Mouse (Mus musculus) forebrain, embryonic 11.5 days (tissue): ENCODE data around the gene Tcf7l1. TPM values are rescaled to one million over a fixed set of nuclear protein-coding genes. Genes with fewer than 3 reads are reported as not detected.
A peak's percentile ranks its signal among the peaks of the same experiment; 100 is the strongest.

ENCODE experiments used
- ATAC-seq: fragments of 200-750 bp; cut with Nextera tagmentation; replicated peaks from 2 replicates; pipeline ENCODE4 v1.8.0; 2017; ENCODE audit warnings: moderate TSS enrichment; ENCODE audit not compliant: low FRiP score
- DNase-seq: peaks from one replicate; pipeline ENCODE4 v3.0.0-alpha.2; 2017; ENCODE audit warnings: low spot score
- H3K27ac ChIP-seq: fragments of 300-500 bp; sonication (generic); 2 replicates; pipeline ENCODE4 v1.5.1; 2014; ENCODE audit warnings: low read depth, low read length
- H3K27me3 ChIP-seq: fragments of 300-500 bp; sonication (generic); 2 replicates; pipeline ENCODE4 v1.6.1; 2014; ENCODE audit warnings: mild to moderate bottlenecking, low read length, mixed read lengths; ENCODE audit not compliant: control insufficient read depth, insufficient read depth
- H3K36me3 ChIP-seq: fragments of 300-500 bp; sonication (generic); 2 replicates; pipeline ENCODE4 v1.6.1; 2014; ENCODE audit warnings: mild to moderate bottlenecking, low read length, moderate library complexity, mixed read lengths; ENCODE audit not compliant: control insufficient read depth, insufficient read depth
- H3K4me1 ChIP-seq: fragments of 300-500 bp; sonication (generic); replicated peaks from 2 replicates; pipeline ENCODE4 v1.6.1; 2014; ENCODE audit warnings: low read length, mixed read lengths; ENCODE audit not compliant: control insufficient read depth, insufficient read depth
- H3K4me2 ChIP-seq: fragments of 300-500 bp; sonication (generic); 2 replicates; pipeline ENCODE4 v1.6.1; 2014; ENCODE audit warnings: low read depth, mild to moderate bottlenecking, low read length, moderate library complexity, mixed read lengths; ENCODE audit not compliant: severe bottlenecking
- H3K4me3 ChIP-seq: fragments of 300-500 bp; sonication (generic); 2 replicates; pipeline ENCODE4 v1.5.1; 2014; ENCODE audit warnings: low read depth, low read length
- H3K9ac ChIP-seq: fragments of 300-500 bp; sonication (generic); 2 replicates; pipeline ENCODE4 v1.6.1; 2014; ENCODE audit warnings: low read length
- H3K9me3 ChIP-seq: fragments of 300-500 bp; sonication (generic); 2 replicates; pipeline ENCODE4 v1.6.1; 2016; ENCODE audit warnings: low read length, mixed read lengths; ENCODE audit not compliant: control insufficient read depth
- WGBS: fragments of 180-500 bp; shearing (Covaris S2); extraction: QIAGEN DNeasy Blood & Tissue Kit; methylation state at CpG from one replicate; pipeline ENCODE4 v1.1.7; 2014; 5-methylcytosine and 5-hydroxymethylcytosine counted together
- polyA plus RNA-seq: library from polyadenylated mRNA; unstranded; fragments of >200 nt; fragmentation: Nextera tagmentation; extraction: Ambion mirVana; gene quantifications from 2 replicates; pipeline ENCODE4 v1.2.1, GENCODE M21; 2014

Gene Tcf7l1
- polyA plus RNA-seq, 1 experiment from 2014 or later = 33.3 TPM

DNA sequence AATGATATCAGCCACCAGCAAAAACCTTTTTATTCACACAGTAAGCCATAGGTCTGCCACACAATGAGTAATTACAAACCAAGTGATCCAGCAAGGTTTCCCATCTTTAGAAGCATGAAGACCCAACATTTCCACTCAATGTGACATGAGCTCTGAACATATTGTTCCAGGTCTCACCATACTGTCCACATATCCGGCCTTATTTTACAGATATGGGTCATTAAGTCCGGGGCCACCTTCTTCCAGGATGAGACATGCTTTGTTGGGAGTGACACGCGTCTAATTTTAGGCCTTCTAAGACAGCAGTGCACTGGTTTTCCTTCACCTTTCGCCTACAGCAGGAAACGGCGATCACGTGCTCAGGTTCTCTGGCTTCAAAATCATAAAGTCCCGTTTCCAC, 108.1 kb downstream of the Tcf7l1 start:
- 93% methylated on average over 9 of the region's 9 CpGs for WGBS
- Histone ChIP-seq H3K27me3 (no peaks in the 10 kb centered on the region), H3K4me1 (peaks cover 22% of the 10 kb centered on the region)

DNA sequence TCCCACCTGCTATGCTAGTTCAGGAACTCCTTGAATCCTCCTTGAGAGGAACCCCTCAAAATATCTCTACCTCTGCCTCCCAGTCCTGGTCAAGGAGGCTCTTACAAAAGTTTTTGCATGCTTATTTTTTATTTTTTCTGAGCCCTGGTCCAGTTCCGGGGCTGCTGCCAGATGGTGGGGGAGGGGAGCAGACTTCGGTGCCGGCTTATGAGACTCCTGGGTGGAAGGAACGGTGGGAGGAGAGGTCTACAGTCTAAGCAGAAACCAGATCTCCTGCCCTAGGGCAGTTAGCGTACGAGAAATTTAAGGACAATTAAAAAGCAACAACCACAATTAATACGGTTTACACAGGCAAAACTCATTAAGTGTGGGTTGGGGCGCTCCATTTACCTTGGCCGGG, 110.4 kb downstream of the Tcf7l1 start:
- no peak overlapping the region for H3K4me3 ChIP-seq
- H3K4me2 ChIP-seq = no peak overlapping the region
- DNase-seq (no peak), ATAC-seq (no peak)
- no peaks in the 10 kb centered on the region for H3K36me3 ChIP-seq
- WGBS = 13% methylated on average over 9 of the region's 9 CpGs
- no peak overlapping the region for H3K27ac ChIP-seq
- H3K9me3 ChIP-seq = no peaks in the 10 kb centered on the region
- no peaks in the 10 kb centered on the region for H3K27me3 ChIP-seq
- peaks cover 17% of the 10 kb centered on the region for H3K4me1 ChIP-seq
- no peak overlapping the region for H3K9ac ChIP-seq

More for the DNA sequence above, 108.1 kb downstream of the Tcf7l1 start:
- no peak for ATAC-seq
- Histone ChIP-seq H3K9me3 (no peaks in the 10 kb centered on the region), H3K27ac (no peak overlapping the region), H3K4me3 (no peak overlapping the region), H3K36me3 (no peaks in the 10 kb centered on the region), H3K4me2 (no peak overlapping the region), H3K9ac (no peak overlapping the region)
- no peak for DNase-seq

DNA sequence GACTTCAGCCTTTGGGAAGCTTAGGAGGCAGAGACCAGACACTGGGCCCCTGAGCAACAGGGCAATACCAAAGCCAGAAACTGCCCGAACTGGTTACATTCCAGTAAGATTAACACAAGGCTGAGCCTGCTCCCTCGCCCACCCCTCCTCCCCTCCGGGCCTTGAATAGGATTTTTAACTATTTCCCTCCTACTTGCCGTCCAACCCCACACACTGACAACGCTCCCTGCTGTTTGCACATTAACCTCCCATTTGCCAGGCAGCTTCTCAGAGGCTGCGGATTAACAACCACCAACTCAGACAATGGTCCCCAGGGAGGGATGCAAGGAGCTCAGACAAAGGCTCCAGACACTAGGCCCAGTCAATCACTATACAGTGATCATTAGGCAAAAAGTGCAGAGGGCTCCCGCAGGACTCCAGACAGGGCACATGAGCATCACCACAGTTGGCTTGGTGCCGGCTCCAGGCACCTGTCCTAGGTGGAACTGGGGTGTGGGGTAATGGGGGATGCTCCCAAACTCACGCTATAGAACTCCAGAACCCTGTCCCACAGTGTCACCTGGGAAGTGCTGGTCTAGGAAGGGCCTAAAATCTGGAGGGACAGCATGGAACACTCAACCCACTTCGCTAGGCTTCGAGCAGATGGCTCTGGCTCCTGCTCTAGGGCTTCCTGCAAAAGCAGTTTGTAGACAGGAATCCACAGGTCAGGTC, 111.4 kb downstream of the Tcf7l1 start:
- H3K9me3 ChIP-seq = no peaks in the 10 kb centered on the region
- DNase-seq (peak; percentile 86), ATAC-seq (peak; percentile 84)
- no peaks in the 10 kb centered on the region for H3K27me3 ChIP-seq
- no peaks in the 10 kb centered on the region for H3K36me3 ChIP-seq
- H3K4me3 ChIP-seq = peak overlapping the region; percentile 12; the same call in 1 of the 2 replicates
- WGBS = 4% methylated on average over 11 of the region's 11 CpGs
- H3K4me2 ChIP-seq = peak overlapping the region; percentile 38
- H3K27ac ChIP-seq = peak overlapping the region; percentile 68
- peaks cover 21% of the 10 kb centered on the region for H3K4me1 ChIP-seq
- H3K9ac ChIP-seq = peak overlapping the region; percentile 45; the same call in 1 of the 2 replicates

DNA sequence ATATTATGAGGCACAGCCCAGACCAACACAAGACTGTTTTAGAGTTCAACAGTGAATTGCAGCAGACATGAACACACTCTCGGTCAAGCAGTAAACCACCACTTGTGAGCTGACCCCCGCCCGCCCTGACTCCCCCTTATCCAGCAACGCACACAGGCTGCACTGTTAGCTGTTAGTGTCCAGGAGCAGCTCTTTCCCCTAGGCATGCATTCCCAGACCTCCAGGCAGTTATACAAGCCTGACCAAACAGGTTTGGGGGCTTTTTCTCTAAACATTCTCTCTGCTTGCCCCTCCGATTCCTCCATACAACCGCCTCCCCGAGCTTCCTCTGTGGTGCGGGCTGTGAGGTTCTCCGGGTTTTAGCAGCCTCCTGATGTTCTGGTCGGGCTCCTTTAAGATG, 112.0 kb downstream of the Tcf7l1 start:
- Histone ChIP-seq H3K9me3 (no peaks in the 10 kb centered on the region), H3K4me2 (peak overlapping the region; percentile 38), H3K4me1 (peaks cover 21% of the 10 kb centered on the region), H3K36me3 (no peaks in the 10 kb centered on the region), H3K27me3 (no peaks in the 10 kb centered on the region), H3K9ac (peak overlapping the region; percentile 45; the same call in 1 of the 2 replicates), H3K27ac (peak overlapping the region; percentile 68), H3K4me3 (peak overlapping the region; percentile 12; the same call in 1 of the 2 replicates)
- 3% methylated on average over 10 of the region's 10 CpGs for WGBS
- peak; percentile 25; the same call in 1 of the 2 replicates for ATAC-seq
- DNase-seq = no peak

DNA sequence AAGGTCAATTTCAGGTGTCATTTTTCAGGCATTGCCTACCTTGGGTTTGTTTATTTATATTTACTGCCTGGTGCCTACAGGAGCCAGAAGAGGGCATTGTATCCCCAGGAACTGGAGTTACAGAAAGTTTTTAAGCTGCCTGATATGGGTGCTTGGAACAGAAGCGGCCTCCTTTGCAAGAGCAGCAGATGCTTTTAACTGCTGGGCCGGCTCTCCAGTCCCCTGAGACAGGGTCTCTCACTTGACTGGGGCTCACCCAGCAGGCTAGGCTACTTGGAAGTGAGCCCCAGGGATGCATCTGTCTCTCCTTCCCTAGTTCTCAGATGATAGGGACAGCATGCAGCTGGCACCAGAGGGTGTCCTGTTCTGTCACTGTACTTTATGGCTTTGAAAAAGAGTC, 112.7 kb downstream of the Tcf7l1 start:
- 46% methylated on average over 2 of the region's 2 CpGs for WGBS
- H3K27ac ChIP-seq = no peak overlapping the region
- H3K27me3 ChIP-seq = no peaks in the 10 kb centered on the region
- H3K4me1 ChIP-seq = peaks cover 21% of the 10 kb centered on the region
- no peak overlapping the region for H3K9ac ChIP-seq
- no peaks in the 10 kb centered on the region for H3K9me3 ChIP-seq
- DNase-seq (no peak), ATAC-seq (no peak)
- no peak overlapping the region for H3K4me3 ChIP-seq
- no peaks in the 10 kb centered on the region for H3K36me3 ChIP-seq
- no peak overlapping the region for H3K4me2 ChIP-seq

DNA sequence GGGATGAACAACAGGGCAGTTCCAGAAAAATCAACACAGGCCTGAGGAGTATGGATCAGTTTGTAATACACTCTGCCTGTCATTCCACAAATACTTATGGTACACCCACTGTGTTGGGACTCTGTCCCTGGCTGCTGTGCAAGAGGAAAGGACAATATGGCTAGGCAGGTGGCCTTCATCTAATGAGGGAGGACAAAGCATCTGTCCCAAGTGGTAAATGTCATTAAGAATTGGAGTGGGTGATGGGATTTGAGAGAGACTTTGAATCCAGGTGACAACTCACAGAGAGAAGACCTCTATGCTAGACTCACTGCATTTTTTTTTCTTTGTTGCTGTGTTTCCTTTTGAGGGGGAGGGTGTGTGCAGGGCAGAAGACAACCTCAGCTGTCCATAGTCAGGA, 115.3 kb downstream of the Tcf7l1 start:
- Histone ChIP-seq H3K4me2 (no peak overlapping the region), H3K27me3 (no peaks in the 10 kb centered on the region; the same call in 1 of the 2 replicates), H3K9ac (no peak overlapping the region), H3K4me1 (peaks cover 21% of the 10 kb centered on the region), H3K27ac (peak overlapping the region; percentile 28; the same call in 1 of the 2 replicates), H3K9me3 (no peaks in the 10 kb centered on the region), H3K4me3 (no peak overlapping the region), H3K36me3 (no peaks in the 10 kb centered on the region)
- DNase-seq (no peak), ATAC-seq (no peak)

DNA sequence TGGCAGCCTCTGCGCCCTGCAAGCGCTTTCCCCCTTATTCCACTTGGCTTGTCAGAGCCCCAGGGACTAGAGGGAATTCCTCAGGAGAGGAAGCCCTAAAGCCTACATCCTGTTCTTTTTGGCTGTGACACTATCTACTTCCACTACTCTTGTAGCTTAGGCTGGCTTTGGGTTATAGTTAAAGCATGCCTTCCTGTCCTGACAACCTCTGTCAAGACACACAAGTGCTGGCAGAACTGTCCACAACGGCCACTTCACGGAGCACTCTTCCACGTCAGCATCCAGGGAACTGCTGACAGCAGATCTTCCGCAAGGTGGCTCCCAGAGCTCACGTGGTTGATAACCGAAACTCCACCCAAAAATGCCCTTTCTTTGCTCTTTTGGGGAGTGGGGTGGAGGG, 117.9 kb downstream of the Tcf7l1 start:
- WGBS = 69% methylated on average over 8 of the region's 8 CpGs
- no peak for ATAC-seq
- H3K4me2 ChIP-seq = no peak overlapping the region
- DNase-seq = no peak
- H3K27ac ChIP-seq = no peak overlapping the region
- H3K27me3 ChIP-seq = no peaks in the 10 kb centered on the region; the same call in 1 of the 2 replicates
- H3K4me3 ChIP-seq = no peak overlapping the region
- no peak overlapping the region for H3K9ac ChIP-seq
- peaks cover 6% of the 10 kb centered on the region; the same call in 1 of the 2 replicates for H3K4me1 ChIP-seq
- H3K36me3 ChIP-seq = no peaks in the 10 kb centered on the region
- no peaks in the 10 kb centered on the region for H3K9me3 ChIP-seq

DNA sequence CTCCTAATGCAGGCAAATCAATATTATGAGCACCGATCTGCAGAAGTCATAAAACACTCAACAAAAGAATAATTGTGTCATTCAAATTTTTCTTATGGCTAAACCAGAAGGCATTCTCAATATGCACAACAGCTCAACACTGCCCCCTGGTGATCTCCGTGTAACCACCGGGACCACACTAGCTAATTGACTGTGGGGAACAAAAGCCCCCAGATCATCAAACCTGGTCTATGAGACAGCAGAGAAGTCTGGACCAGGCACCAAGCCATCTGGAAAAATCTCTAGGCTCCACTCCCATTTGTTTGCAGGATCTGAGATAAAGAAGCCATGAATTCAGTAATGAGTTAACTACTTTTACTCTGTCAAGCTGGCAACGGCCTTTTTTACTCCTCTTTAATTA, 122.0 kb downstream of the Tcf7l1 start:
- no peaks in the 10 kb centered on the region for H3K9me3 ChIP-seq
- H3K27ac ChIP-seq = no peak overlapping the region
- H3K36me3 ChIP-seq = no peaks in the 10 kb centered on the region
- ATAC-seq (peak; percentile 79), DNase-seq (peak; percentile 81)
- H3K27me3 ChIP-seq = no peaks in the 10 kb centered on the region; the same call in 1 of the 2 replicates
- no peak overlapping the region for H3K4me3 ChIP-seq
- WGBS = 49% methylated on average over 4 of the region's 4 CpGs
- no peak overlapping the region for H3K9ac ChIP-seq
- no peak overlapping the region for H3K4me2 ChIP-seq
- H3K4me1 ChIP-seq = 0 out of 2 replicates have a peak, but pooled peaks cover 2% of the 10 kb centered on the region

DNA sequence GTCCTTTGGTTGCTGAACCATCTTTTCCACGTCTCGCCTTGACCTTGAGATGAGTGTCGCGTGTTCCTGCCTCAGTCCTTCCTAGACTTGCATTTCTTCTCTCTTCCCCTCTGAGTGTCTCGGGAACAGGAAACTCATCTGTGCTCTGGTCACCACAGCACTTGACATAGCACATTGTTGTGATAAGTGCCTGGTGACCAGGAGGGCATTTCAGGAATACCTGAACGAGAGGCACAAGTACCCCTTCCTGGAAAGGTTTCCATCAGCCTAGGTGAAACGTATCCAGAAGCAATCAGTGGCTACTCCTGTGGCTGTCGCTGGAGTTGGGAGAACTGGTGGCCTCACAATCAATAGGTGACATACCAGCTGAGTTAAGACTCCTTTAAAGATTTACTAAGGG, 124.8 kb downstream of the Tcf7l1 start:
- H3K27me3 ChIP-seq = no peaks in the 10 kb centered on the region
- no peak overlapping the region for H3K4me2 ChIP-seq
- no peak overlapping the region for H3K9ac ChIP-seq
- H3K4me1 ChIP-seq = 0 out of 2 replicates have a peak, but pooled peaks cover 2% of the 10 kb centered on the region
- 81% methylated on average over 8 of the region's 8 CpGs for WGBS
- no peak for DNase-seq
- no peak overlapping the region for H3K4me3 ChIP-seq
- ATAC-seq = no peak
- no peaks in the 10 kb centered on the region for H3K36me3 ChIP-seq
- H3K9me3 ChIP-seq = no peaks in the 10 kb centered on the region
- H3K27ac ChIP-seq = no peak overlapping the region
